Mouse (Mus musculus): ENCODE data around the gene Gm10226. TPM values are rescaled to one million over a fixed set of nuclear protein-coding genes. Genes with fewer than 3 reads are reported as not detected.

Gene Gm10226
- total and polyA plus RNA-seq, 2 experiments from 2014 or later, result 7.4 TPM; not detected in 1

GRCm38 (mm10) chr17:21733049-21733448 is 41.4 kb downstream of the Gm10226 start:
- Histone ChIP-seq H3K4me2 (ENCODE audit: low read depth) (peak overlapping the region; percentile 59), H3K27ac (ENCODE audit: low read depth, low read length) (peak overlapping the region; percentile 79; the same call in 1 of the 2 replicates), H3K4me1 (ENCODE audit: insufficient read depth) (0 out of 2 replicates have a peak, but pooled peaks cover 8% of the 10 kb centered on the region), H3K36me3 (ENCODE audit: insufficient read depth) (peaks cover 11% of the 10 kb centered on the region; the same call in 1 of the 2 replicates), H3K4me3 (ENCODE audit: low read depth, low read length) (peak overlapping the region; percentile 72), H3K27me3 (ENCODE audit: insufficient read depth, low read length) (no peaks in the 10 kb centered on the region), H3K9me3 (ENCODE audit: low read length) (no peaks in the 10 kb centered on the region), H3K9ac (peak overlapping the region; percentile 80; the same call in 1 of the 2 replicates)
- ATAC-seq (no peak), DNase-seq (no peak)
- WGBS, result 83% methylated on average over 4 of the region's 4 CpGs
- TF ChIP-seq CTCF (IDR thresholded peaks at IDR 0.05; ENCODE audit: low read depth), result no peak

- Histone ChIP-seq H3K4me1 (ENCODE audit: insufficient read depth) (0 out of 2 replicates have a peak, but pooled peaks cover 8% of the 10 kb centered on the region), H3K9ac (peak overlapping the region; percentile 80), H3K27ac (ENCODE audit: low read depth, low read length) (peak overlapping the region; percentile 79), H3K4me3 (ENCODE audit: low read depth, low read length) (peak overlapping the region; percentile 72), H3K27me3 (ENCODE audit: insufficient read depth, low read length) (no peaks in the 10 kb centered on the region), H3K9me3 (ENCODE audit: low read length) (no peaks in the 10 kb centered on the region), H3K36me3 (ENCODE audit: insufficient read depth) (peaks cover 13% of the 10 kb centered on the region; the same call in 1 of the 2 replicates), H3K4me2 (ENCODE audit: low read depth) (peak overlapping the region; percentile 59)
- TF ChIP-seq CTCF (IDR thresholded peaks at IDR 0.05; ENCODE audit: low read depth), result peak; percentile 57
- 2% methylated on average over 27 of the region's 27 CpGs for WGBS
- ATAC-seq, result peak; percentile 99
- DNase-seq, result peak; percentile 82
Measured at GRCm38 (mm10) chr17:21733529-21734031, 41.9 kb downstream of the Gm10226 start.

Other genes starting within 250 kb of the Gm10226 start
- gene Zfp51, start 241.5 kb upstream of the Gm10226 start, total RNA-seq (2014; rRNA removed), result 6.5 and 7.7 TPM in 2 replicates
- gene Zfp51, start 241.5 kb upstream of the Gm10226 start, polyA plus RNA-seq (2015; fragmentation: Nextera tagmentation; extraction: Ambion mirVana), result 6.0 and 6.6 TPM in 2 replicates
- 6.2 and 6.6 TPM in 2 replicates for gene Zfp53, start 202.9 kb upstream of the Gm10226 start, total RNA-seq (2014; rRNA removed)
- 8.0 and 11.3 TPM in 2 replicates for gene Zfp53, start 202.9 kb upstream of the Gm10226 start, polyA plus RNA-seq (2015; fragmentation: Nextera tagmentation; extraction: Ambion mirVana)
- 3.2 and 4.9 TPM in 2 replicates for gene Zfp52, start 156.3 kb upstream of the Gm10226 start, total RNA-seq (2014; rRNA removed)
- gene Zfp52, start 156.3 kb upstream of the Gm10226 start, polyA plus RNA-seq (2015; fragmentation: Nextera tagmentation; extraction: Ambion mirVana), result 1.7 and 2.1 TPM in 2 replicates
- 21.0 and 21.8 TPM in 2 replicates for gene Zfp948, start 124.9 kb upstream of the Gm10226 start, total RNA-seq (2014; rRNA removed)
- gene Zfp948, start 124.9 kb upstream of the Gm10226 start, polyA plus RNA-seq (2015; fragmentation: Nextera tagmentation; extraction: Ambion mirVana), result 12.9 and 15.5 TPM in 2 replicates
- gene Zfp983, start 41.2 kb upstream of the Gm10226 start, total RNA-seq (2014; rRNA removed), result 6.5 and 10.2 TPM in 2 replicates
- 5.9 and 6.6 TPM in 2 replicates for gene Zfp983, start 41.2 kb upstream of the Gm10226 start, polyA plus RNA-seq (2015; fragmentation: Nextera tagmentation; extraction: Ambion mirVana)
- 10.5 and 12.1 TPM in 2 replicates for gene Zfp760, start 15.9 kb downstream of the Gm10226 start, total RNA-seq (2014; rRNA removed)
- 5.5 and 6.3 TPM in 2 replicates for gene Zfp760, start 15.9 kb downstream of the Gm10226 start, polyA plus RNA-seq (2015; fragmentation: Nextera tagmentation; extraction: Ambion mirVana)
- 16.7 and 24.4 TPM in 2 replicates for gene Zfp229, start 38.9 kb downstream of the Gm10226 start, total RNA-seq (2014; rRNA removed)
- gene Zfp229, start 38.9 kb downstream of the Gm10226 start, polyA plus RNA-seq (2015; fragmentation: Nextera tagmentation; extraction: Ambion mirVana), result 3.4 and 5.2 TPM in 2 replicates
- gene Zfp820, start 153.9 kb downstream of the Gm10226 start, total RNA-seq (2014; rRNA removed), result 1.5 and 1.9 TPM in 2 replicates
- gene Zfp820, start 153.9 kb downstream of the Gm10226 start, polyA plus RNA-seq (2015; fragmentation: Nextera tagmentation; extraction: Ambion mirVana), result 0.92 and 1.1 TPM in 2 replicates
- gene Zfp995, start 218.1 kb downstream of the Gm10226 start, total RNA-seq (2014; rRNA removed), result 8.5 and 11.4 TPM in 2 replicates
- gene Zfp995, start 218.1 kb downstream of the Gm10226 start, polyA plus RNA-seq (2015; fragmentation: Nextera tagmentation; extraction: Ambion mirVana), result 9.6 and 9.7 TPM in 2 replicates

Measured in forebrain, postnatal 0 days (tissue).